Mouse (Mus musculus) CD4-positive helper T cell, adult 2 months (primary cell): ENCODE results near the gene Abhd4.

Experiments used
- DNase-seq: peaks from one replicate; pipeline ENCODE4 v3.0.0-alpha.2; 2012; ENCODE audit warnings: low read depth, missing footprints, low spot score

Gene Abhd4

GRCm38 (mm10) chr14:54239002-54239736 lies 14.8 kb upstream of the Abhd4 start:
- peak; percentile 86 for DNase-seq

GRCm38 (mm10) chr14:54240542-54240941 lies 13.4 kb upstream of the Abhd4 start:
- DNase-seq: no peak

- no peak for DNase-seq
Measured at GRCm38 (mm10) chr14:54244183-54244582, 9.8 kb upstream of the Abhd4 start.

- DNase-seq: no peak
Measured at GRCm38 (mm10) chr14:54246232-54246631, 7.8 kb upstream of the Abhd4 start.

- DNase-seq: no peak
Measured at GRCm38 (mm10) chr14:54249326-54249725, 4.7 kb upstream of the Abhd4 start.

GRCm38 (mm10) chr14:54250122-54250521 lies 3.9 kb upstream of the Abhd4 start:
- no peak for DNase-seq

- no peak for DNase-seq
Measured at GRCm38 (mm10) chr14:54254670-54255202, 748 bp downstream of the Abhd4 start.

GRCm38 (mm10) chr14:54258131-54258670 lies 4.2 kb downstream of the Abhd4 start:
- no peak for DNase-seq

GRCm38 (mm10) chr14:54259003-54259721 lies 5.2 kb downstream of the Abhd4 start:
- peak; percentile 81 for DNase-seq

GRCm38 (mm10) chr14:54259722-54260085 lies 5.7 kb downstream of the Abhd4 start:
- no peak for DNase-seq

- no peak for DNase-seq
Measured at GRCm38 (mm10) chr14:54260196-54260595, 6.2 kb downstream of the Abhd4 start.

- DNase-seq: no peak
Measured at GRCm38 (mm10) chr14:54261386-54261785, 7.4 kb downstream of the Abhd4 start.

- no peak for DNase-seq
Measured at GRCm38 (mm10) chr14:54262622-54263021, 8.6 kb downstream of the Abhd4 start.

GRCm38 (mm10) chr14:54263099-54263498 lies 9.1 kb downstream of the Abhd4 start:
- DNase-seq: no peak

- DNase-seq: no peak
Measured at GRCm38 (mm10) chr14:54264231-54264630, 10.2 kb downstream of the Abhd4 start.

GRCm38 (mm10) chr14:54265093-54265492 lies 11.1 kb downstream of the Abhd4 start:
- DNase-seq: no peak

- DNase-seq: no peak
Measured at GRCm38 (mm10) chr14:54265951-54266350, 12.0 kb downstream of the Abhd4 start.

GRCm38 (mm10) chr14:54267966-54268365 lies 14.0 kb downstream of the Abhd4 start:
- no peak for DNase-seq

GRCm38 (mm10) chr14:54269566-54269965 lies 15.6 kb downstream of the Abhd4 start:
- no peak for DNase-seq

- DNase-seq: no peak
Measured at GRCm38 (mm10) chr14:54270413-54270812, 16.4 kb downstream of the Abhd4 start.

- no peak for DNase-seq
Measured at GRCm38 (mm10) chr14:54271976-54272606, 18.1 kb downstream of the Abhd4 start.

- DNase-seq: no peak
Measured at GRCm38 (mm10) chr14:54272696-54273095, 18.7 kb downstream of the Abhd4 start.
